Mouse (Mus musculus): ENCODE measurements around the gene Dtx4. TPM values are rescaled to one million over a fixed set of nuclear protein-coding genes. Genes with fewer than 3 reads are reported as not detected.
A peak's percentile ranks its signal among the peaks of the same experiment; 100 is the strongest.

The Dtx4 gene
- polyA plus RNA-seq, 1 experiment from 2014 or later = 5.8 TPM

DNA sequence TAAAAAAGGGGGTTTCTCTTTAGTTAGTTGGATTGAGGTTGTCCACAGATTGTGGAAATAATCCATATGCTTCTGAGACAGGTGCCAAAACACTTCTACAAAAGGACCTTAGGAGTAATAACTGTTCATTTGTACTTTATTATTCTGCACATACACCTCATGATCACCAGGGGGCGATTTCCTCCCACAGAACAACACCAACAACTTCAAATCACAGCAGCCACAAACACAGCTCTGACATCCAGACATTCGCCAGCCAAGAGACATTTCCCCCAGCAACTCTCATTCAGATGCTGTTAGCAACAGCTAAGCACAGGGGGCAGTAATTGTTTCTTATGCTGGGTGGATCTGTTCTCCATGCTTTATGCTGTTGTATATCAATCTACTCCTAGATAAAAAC, 68.2 kb downstream of the Dtx4 start:
- ATAC-seq (ENCODE audit: low FRiP score, low read depth) = peak; percentile 36; the same call in 1 of the 2 replicates
- H3K9ac ChIP-seq = no peak overlapping the region
- no peaks in the 10 kb centered on the region for H3K4me1 ChIP-seq
- no peaks in the 10 kb centered on the region for H3K27me3 ChIP-seq
- no peak overlapping the region for H3K27ac ChIP-seq
- H3K4me2 ChIP-seq (replicated peaks) = no peak overlapping the region
- no peaks in the 10 kb centered on the region for H3K36me3 ChIP-seq
- 13% methylated on average over 2 of the region's 2 CpGs for WGBS
- no peaks in the 10 kb centered on the region for H3K9me3 ChIP-seq
- H3K4me3 ChIP-seq = no peak overlapping the region

- Histone ChIP-seq H3K27me3 (no peaks in the 10 kb centered on the region), H3K4me2 (replicated peaks) (no peak within 1 kb of the TSS), H3K4me1 (no peaks in the 10 kb centered on the region), H3K9ac (no peak within 1 kb of the TSS), H3K9me3 (no peaks in the 10 kb centered on the region), H3K4me3 (no peak within 1 kb of the TSS), H3K36me3 (no peaks in the 10 kb centered on the region), H3K27ac (no peak within 1 kb of the TSS)
- ATAC-seq (ENCODE audit: low FRiP score, low read depth) = no peak
- WGBS = 93% methylated on average over 6 of the region's 6 CpGs
Observed at GRCm38 (mm10) chr19:12427605-12428004, 73.6 kb downstream of the Dtx4 start, which contains the start of gene Pfpl. TSS of gene Pfpl (plus strand) at chr19:12427905.

GRCm38 (mm10) chr19:12427101-12427500, 74.2 kb downstream of the Dtx4 start:
- H3K27me3 ChIP-seq = no peaks in the 10 kb centered on the region
- H3K36me3 ChIP-seq = no peaks in the 10 kb centered on the region
- no peak overlapping the region for H3K4me2 ChIP-seq (replicated peaks)
- no peaks in the 10 kb centered on the region for H3K9me3 ChIP-seq
- H3K9ac ChIP-seq = no peak overlapping the region
- H3K4me1 ChIP-seq = no peaks in the 10 kb centered on the region
- H3K4me3 ChIP-seq = no peak overlapping the region
- ATAC-seq (ENCODE audit: low FRiP score, low read depth) = no peak
- WGBS = 89% methylated on average over 5 of the region's 5 CpGs
- H3K27ac ChIP-seq = no peak overlapping the region

GRCm38 (mm10) chr19:12421680-12422079, 79.6 kb downstream of the Dtx4 start:
- no peaks in the 10 kb centered on the region for H3K27me3 ChIP-seq
- no peak overlapping the region for H3K4me2 ChIP-seq (replicated peaks)
- no peak for ATAC-seq (ENCODE audit: low FRiP score, low read depth)
- no peaks in the 10 kb centered on the region for H3K9me3 ChIP-seq
- H3K4me1 ChIP-seq = no peaks in the 10 kb centered on the region
- no peak overlapping the region for H3K27ac ChIP-seq
- WGBS = 74% methylated on average over 1 of the region's 1 CpGs
- no peak overlapping the region for H3K4me3 ChIP-seq
- no peak overlapping the region for H3K9ac ChIP-seq
- no peaks in the 10 kb centered on the region for H3K36me3 ChIP-seq

GRCm38 (mm10) chr19:12420555-12420954, 80.7 kb downstream of the Dtx4 start:
- Histone ChIP-seq H3K27ac (no peak overlapping the region), H3K9ac (no peak overlapping the region), H3K4me3 (no peak overlapping the region), H3K36me3 (no peaks in the 10 kb centered on the region), H3K27me3 (no peaks in the 10 kb centered on the region), H3K4me1 (no peaks in the 10 kb centered on the region), H3K4me2 (replicated peaks) (no peak overlapping the region), H3K9me3 (no peaks in the 10 kb centered on the region)
- WGBS = 78% methylated on average over 6 of the region's 6 CpGs
- no peak for ATAC-seq (ENCODE audit: low FRiP score, low read depth)

DNA sequence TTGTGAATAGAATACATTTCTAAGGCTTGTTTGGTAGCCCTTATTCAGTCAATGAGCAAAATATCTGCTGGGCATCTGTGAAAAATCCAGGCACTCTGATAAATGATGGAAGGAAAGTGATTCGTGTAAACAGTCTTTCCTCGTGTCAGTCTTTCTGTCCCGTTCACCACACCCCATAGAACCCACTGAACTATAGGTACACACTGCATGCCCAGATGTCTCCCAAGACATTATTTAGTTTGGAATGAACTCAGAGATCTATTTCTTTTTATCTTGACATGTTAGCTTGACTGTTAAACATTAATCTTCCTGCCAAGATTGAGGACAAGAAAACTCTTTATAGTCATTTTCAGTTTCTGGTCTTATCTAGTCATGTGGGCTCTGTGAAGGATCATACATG, 82.9 kb downstream of the Dtx4 start:
- no peak for ATAC-seq (ENCODE audit: low FRiP score, low read depth)
- Histone ChIP-seq H3K36me3 (no peaks in the 10 kb centered on the region), H3K9me3 (no peaks in the 10 kb centered on the region), H3K27me3 (no peaks in the 10 kb centered on the region), H3K27ac (no peak overlapping the region), H3K9ac (no peak overlapping the region), H3K4me1 (no peaks in the 10 kb centered on the region), H3K4me2 (replicated peaks) (no peak overlapping the region), H3K4me3 (no peak overlapping the region)
- 89% methylated on average over 3 of the region's 3 CpGs for WGBS

GRCm38 (mm10) chr19:12417361-12417760, 83.9 kb downstream of the Dtx4 start, which contains the start of gene Olfr1441:
TSS of gene Olfr1441 (plus strand) at chr19:12417433.
- Histone ChIP-seq H3K4me3 (no peak within 1 kb of the TSS), H3K27ac (no peak within 1 kb of the TSS), H3K27me3 (no peaks in the 10 kb centered on the region), H3K4me2 (replicated peaks) (no peak within 1 kb of the TSS), H3K4me1 (no peaks in the 10 kb centered on the region), H3K9me3 (no peaks in the 10 kb centered on the region), H3K36me3 (no peaks in the 10 kb centered on the region), H3K9ac (no peak within 1 kb of the TSS)
- no peak for ATAC-seq (ENCODE audit: low FRiP score, low read depth)

Other genes starting within 250 kb of the Dtx4 start
- gene Olfr235, start 240.4 kb downstream of the Dtx4 start, polyA plus RNA-seq (2015; fragmentation: Nextera tagmentation; extraction: Ambion mirVana) = not detected in 2 replicates
- not detected in 2 replicates for gene Olfr1434, start 221.6 kb downstream of the Dtx4 start, polyA plus RNA-seq (2015; fragmentation: Nextera tagmentation; extraction: Ambion mirVana)
- not detected in 2 replicates for gene Olfr1436, start 202.3 kb downstream of the Dtx4 start, polyA plus RNA-seq (2015; fragmentation: Nextera tagmentation; extraction: Ambion mirVana)
- gene Olfr1437, start 176.4 kb downstream of the Dtx4 start, polyA plus RNA-seq (2015; fragmentation: Nextera tagmentation; extraction: Ambion mirVana) = not detected in 2 replicates
- gene Olfr1438-ps1, start 165.5 kb downstream of the Dtx4 start, polyA plus RNA-seq (2015; fragmentation: Nextera tagmentation; extraction: Ambion mirVana) = not detected in 2 replicates
- gene Olfr1440, start 114.2 kb downstream of the Dtx4 start, polyA plus RNA-seq (2015; fragmentation: Nextera tagmentation; extraction: Ambion mirVana) = not detected in 2 replicates
- not detected in 2 replicates for gene Olfr1441, start 84.0 kb downstream of the Dtx4 start, polyA plus RNA-seq (2015; fragmentation: Nextera tagmentation; extraction: Ambion mirVana)
- not detected in 2 replicates for gene Pfpl, start 73.5 kb downstream of the Dtx4 start, polyA plus RNA-seq (2015; fragmentation: Nextera tagmentation; extraction: Ambion mirVana)
- gene Mpeg1, start 40.7 kb downstream of the Dtx4 start, polyA plus RNA-seq (2015; fragmentation: Nextera tagmentation; extraction: Ambion mirVana) = 0.50 TPM in 2 replicates
- 17.5 and 19.3 TPM in 2 replicates for gene Fam111a, start 44.3 kb upstream of the Dtx4 start, polyA plus RNA-seq (2015; fragmentation: Nextera tagmentation; extraction: Ambion mirVana)
- 0.15 TPM in 1 of 2 replicates, not detected in the other for gene Gm4952, start 98.5 kb upstream of the Dtx4 start, polyA plus RNA-seq (2015; fragmentation: Nextera tagmentation; extraction: Ambion mirVana)
- not detected in 2 replicates for gene Glyat, start 131.9 kb upstream of the Dtx4 start, polyA plus RNA-seq (2015; fragmentation: Nextera tagmentation; extraction: Ambion mirVana)
- not detected in 2 replicates for gene Olfr1442, start 169.0 kb upstream of the Dtx4 start, polyA plus RNA-seq (2015; fragmentation: Nextera tagmentation; extraction: Ambion mirVana)
- not detected in 2 replicates for gene Olfr1443, start 176.7 kb upstream of the Dtx4 start, polyA plus RNA-seq (2015; fragmentation: Nextera tagmentation; extraction: Ambion mirVana)
- gene Keg1, start 194.3 kb upstream of the Dtx4 start, polyA plus RNA-seq (2015; fragmentation: Nextera tagmentation; extraction: Ambion mirVana) = not detected in 2 replicates